Mouse (Mus musculus) macrophage (primary cell): Measurements from ENCODE around the gene Rsg1. TPM values are rescaled to one million over a fixed set of nuclear protein-coding genes. Genes with fewer than 3 reads are reported as not detected.

Experiments used
- H3K27ac ChIP-seq: fragments of 350-480 bp; formaldehyde crosslinking; 2 replicates; pipeline ENCODE4 v1.9.0; 2021
- H3K36me3 ChIP-seq: fragments of 350-480 bp; formaldehyde crosslinking; 2 replicates; pipeline ENCODE4 v1.9.0; 2021; ENCODE audit errors: inconsistent target
- H3K4me3 ChIP-seq: fragments of 350-480 bp; formaldehyde crosslinking; 2 replicates; pipeline ENCODE4 v1.9.0; 2021; ENCODE audit errors: inconsistent target
- H3K79me2 ChIP-seq: fragments of 350-480 bp; formaldehyde crosslinking; 2 replicates; pipeline ENCODE4 v1.9.0; 2021; ENCODE audit errors: inconsistent target
- WGBS: methylation state at CpG from one replicate; pipeline ENCODE4 v1.1.7; 2026; ENCODE audit warnings: inconsistent platforms; ENCODE audit not compliant: missing documents; 5-methylcytosine and 5-hydroxymethylcytosine counted together
- polyA plus RNA-seq: library from polyadenylated mRNA; stranded (reverse); fragments of 250-400 nt; gene quantifications from 3 replicates; pipeline ENCODE4 v1.2.4, GENCODE M21; 2018; ENCODE audit warnings: inconsistent platforms

Gene Rsg1
- polyA plus RNA-seq, 1 experiment from 2014 or later = not detected

GRCm38 (mm10) chr4:141233196-141233595, 19.4 kb downstream of the Rsg1 start:
- Histone ChIP-seq H3K27ac (no peak overlapping the region), H3K79me2 (no peaks in the 10 kb centered on the region), H3K36me3 (no peaks in the 10 kb centered on the region), H3K4me3 (no peak overlapping the region)
- 97% methylated on average over 4 of the region's 4 CpGs for WGBS

GRCm38 (mm10) chr4:141235537-141236111, 21.9 kb downstream of the Rsg1 start:
- H3K36me3 ChIP-seq = no peaks in the 10 kb centered on the region
- H3K27ac ChIP-seq = no peak overlapping the region
- 89% methylated on average over 5 of the region's 6 CpGs for WGBS
- no peak overlapping the region for H3K4me3 ChIP-seq
- H3K79me2 ChIP-seq = no peaks in the 10 kb centered on the region

- 56% methylated on average over 3 of the region's 3 CpGs for WGBS
- no peak overlapping the region for H3K27ac ChIP-seq
- H3K36me3 ChIP-seq = no peaks in the 10 kb centered on the region
- no peak overlapping the region for H3K4me3 ChIP-seq
- H3K79me2 ChIP-seq = no peaks in the 10 kb centered on the region
Measured at GRCm38 (mm10) chr4:141236856-141237255, 23.1 kb downstream of the Rsg1 start.

- Histone ChIP-seq H3K79me2 (no peaks in the 10 kb centered on the region), H3K36me3 (no peaks in the 10 kb centered on the region), H3K27ac (no peak overlapping the region), H3K4me3 (no peak overlapping the region)
- WGBS = 14% methylated on average over 20 of the region's 20 CpGs
Measured at GRCm38 (mm10) chr4:141238492-141239387, 25.0 kb downstream of the Rsg1 start.

GRCm38 (mm10) chr4:141239388-141240125, 25.8 kb downstream of the Rsg1 start, which contains the start of gene Arhgef19:
TSS of gene Arhgef19 (plus strand) at chr4:141239499.
- H3K4me3 ChIP-seq = no peak within 1 kb of the TSS
- no peaks in the 10 kb centered on the region for H3K36me3 ChIP-seq
- no peaks in the 10 kb centered on the region for H3K79me2 ChIP-seq
- H3K27ac ChIP-seq = no peak within 1 kb of the TSS
- 2% methylated on average over 30 of the region's 31 CpGs for WGBS

GRCm38 (mm10) chr4:141240617-141241016, 26.9 kb downstream of the Rsg1 start:
- no peaks in the 10 kb centered on the region for H3K79me2 ChIP-seq
- H3K27ac ChIP-seq = no peak overlapping the region
- WGBS = 13% methylated on average over 14 of the region's 14 CpGs
- H3K4me3 ChIP-seq = no peak overlapping the region
- H3K36me3 ChIP-seq = no peaks in the 10 kb centered on the region

GRCm38 (mm10) chr4:141241861-141242260, 28.1 kb downstream of the Rsg1 start:
- H3K79me2 ChIP-seq = no peaks in the 10 kb centered on the region
- H3K36me3 ChIP-seq = no peaks in the 10 kb centered on the region
- no peak overlapping the region for H3K4me3 ChIP-seq
- no peak overlapping the region for H3K27ac ChIP-seq
- WGBS = 35% methylated on average over 15 of the region's 15 CpGs

- no peak overlapping the region for H3K4me3 ChIP-seq
- WGBS = 54% methylated on average over 5 of the region's 11 CpGs
- H3K79me2 ChIP-seq = no peaks in the 10 kb centered on the region
- H3K36me3 ChIP-seq = no peaks in the 10 kb centered on the region
- H3K27ac ChIP-seq = no peak overlapping the region
Measured at GRCm38 (mm10) chr4:141242651-141243241, 29.0 kb downstream of the Rsg1 start.

GRCm38 (mm10) chr4:141243636-141244035, 29.9 kb downstream of the Rsg1 start:
- no peaks in the 10 kb centered on the region for H3K79me2 ChIP-seq
- no peaks in the 10 kb centered on the region for H3K36me3 ChIP-seq
- H3K4me3 ChIP-seq = no peak overlapping the region
- WGBS = 74% methylated on average over 5 of the region's 5 CpGs
- no peak overlapping the region for H3K27ac ChIP-seq

- WGBS = 78% methylated on average over 5 of the region's 5 CpGs
- Histone ChIP-seq H3K79me2 (no peaks in the 10 kb centered on the region), H3K27ac (no peak overlapping the region), H3K36me3 (no peaks in the 10 kb centered on the region), H3K4me3 (no peak overlapping the region)
Measured at GRCm38 (mm10) chr4:141244401-141244800, 30.6 kb downstream of the Rsg1 start.

- no peak overlapping the region for H3K27ac ChIP-seq
- no peaks in the 10 kb centered on the region for H3K79me2 ChIP-seq
- no peaks in the 10 kb centered on the region for H3K36me3 ChIP-seq
- 72% methylated on average over 8 of the region's 9 CpGs for WGBS
- no peak overlapping the region for H3K4me3 ChIP-seq
Measured at GRCm38 (mm10) chr4:141244931-141245425, 31.2 kb downstream of the Rsg1 start.

- no peaks in the 10 kb centered on the region for H3K79me2 ChIP-seq
- no peak overlapping the region for H3K4me3 ChIP-seq
- no peaks in the 10 kb centered on the region for H3K36me3 ChIP-seq
- 39% methylated on average over 24 of the region's 24 CpGs for WGBS
- H3K27ac ChIP-seq = no peak overlapping the region
Measured at GRCm38 (mm10) chr4:141246089-141246997, 32.6 kb downstream of the Rsg1 start.

- Histone ChIP-seq H3K36me3 (no peaks in the 10 kb centered on the region), H3K4me3 (no peak overlapping the region), H3K27ac (no peak overlapping the region), H3K79me2 (no peaks in the 10 kb centered on the region)
- WGBS = 7% methylated on average over 17 of the region's 17 CpGs
Measured at GRCm38 (mm10) chr4:141246998-141247350, 33.2 kb downstream of the Rsg1 start.
